Mouse (Mus musculus) stomach, embryonic 14.5 days (tissue): ENCODE data around the gene Gm20388. TPM values are rescaled to one million over a fixed set of nuclear protein-coding genes. Genes with fewer than 3 reads are reported as not detected.
A peak's percentile ranks its signal among the peaks of the same experiment; 100 is the strongest.

Source experiments
- ATAC-seq: fragments of 200-750 bp; cut with Nextera tagmentation; 2 replicates; pipeline ENCODE4 v1.8.0; 2017; ENCODE audit warnings: low read depth, moderate TSS enrichment; ENCODE audit not compliant: insufficient number of reproducible peaks, insufficient read depth, low FRiP score
- H3K27ac ChIP-seq: fragments of 300-500 bp; sonication (generic); 2 replicates; pipeline ENCODE4 v1.5.1; 2014; ENCODE audit warnings: mild to moderate bottlenecking, low read length, moderate library complexity, mixed read lengths
- H3K27me3 ChIP-seq: fragments of 300-500 bp; sonication (generic); 2 replicates; pipeline ENCODE4 v1.6.1; 2014; ENCODE audit warnings: low read length, control low read depth, mixed read lengths; ENCODE audit not compliant: control insufficient read depth, insufficient read depth
- H3K36me3 ChIP-seq: fragments of 300-500 bp; sonication (generic); 2 replicates; pipeline ENCODE4 v1.6.1; 2014; ENCODE audit warnings: mild to moderate bottlenecking, control low read depth, low read length, moderate library complexity, mixed read lengths; ENCODE audit not compliant: control insufficient read depth, insufficient read depth
- H3K4me1 ChIP-seq: fragments of 300-500 bp; sonication (generic); 2 replicates; pipeline ENCODE4 v1.6.1; 2014; ENCODE audit warnings: low read length, control low read depth, mixed read lengths; ENCODE audit not compliant: control insufficient read depth, insufficient read depth
- H3K4me2 ChIP-seq: fragments of 300-500 bp; sonication (generic); replicated peaks from 2 replicates; pipeline ENCODE4 v1.6.1; 2014; ENCODE audit warnings: low read depth, low read length, control low read depth
- H3K4me3 ChIP-seq: fragments of 300-500 bp; sonication (generic); 2 replicates; pipeline ENCODE4 v1.5.1; 2014; ENCODE audit warnings: low read depth, low read length, control low read depth
- H3K9ac ChIP-seq: fragments of 300-500 bp; sonication (generic); replicated peaks from 2 replicates; pipeline ENCODE4 v1.6.1; 2014; ENCODE audit warnings: low read depth, mild to moderate bottlenecking, control low read depth, low read length, moderate library complexity, mixed read lengths
- H3K9me3 ChIP-seq: fragments of 300-500 bp; sonication (generic); 2 replicates; pipeline ENCODE4 v1.6.1; 2016; ENCODE audit warnings: low read depth, low read length, control low read depth; ENCODE audit not compliant: control insufficient read depth
- WGBS: fragments of 180-500 bp; shearing (Covaris S2); extraction: QIAGEN DNeasy Blood & Tissue Kit; methylation state at CpG from one replicate; pipeline ENCODE4 v1.1.7; 2014; 5-methylcytosine and 5-hydroxymethylcytosine counted together
- polyA plus RNA-seq: library from polyadenylated mRNA; unstranded; fragments of >200 nt; fragmentation: Nextera tagmentation; extraction: Ambion mirVana; gene quantifications from 2 replicates; pipeline ENCODE4 v1.2.1, GENCODE M21; 2014

The Gm20388 gene
- polyA plus RNA-seq, 1 experiment from 2014 or later, result 11.4 TPM

DNA sequence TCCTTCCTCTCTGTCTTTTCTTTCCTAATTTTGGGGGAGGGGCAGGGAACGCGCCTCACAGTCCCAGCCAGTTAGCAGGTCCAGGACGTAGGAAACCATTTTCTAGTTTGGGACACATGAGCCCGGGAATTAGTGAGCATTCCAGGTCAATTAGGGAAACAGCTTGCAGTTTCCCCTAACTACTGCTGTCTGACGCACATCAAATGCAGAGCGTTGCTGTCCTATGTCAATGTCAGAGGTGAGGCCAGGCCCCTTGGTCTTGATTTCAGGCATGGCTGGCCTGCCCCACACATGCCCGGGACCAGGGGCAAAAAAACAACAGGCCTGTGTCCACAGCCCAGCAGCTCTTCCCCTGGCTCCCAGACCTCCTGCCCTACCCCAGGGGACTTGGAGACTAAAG lies 1259.5 kb downstream of the Gm20388 start:
- H3K9ac ChIP-seq, result no peak overlapping the region
- H3K4me1 ChIP-seq, result peaks cover 15% of the 10 kb centered on the region
- ATAC-seq, result no peak
- H3K27ac ChIP-seq, result no peak overlapping the region
- H3K4me2 ChIP-seq, result no peak overlapping the region
- H3K36me3 ChIP-seq, result no peaks in the 10 kb centered on the region
- H3K27me3 ChIP-seq, result no peaks in the 10 kb centered on the region
- no peaks in the 10 kb centered on the region for H3K9me3 ChIP-seq
- WGBS, result 34% methylated on average over 7 of the region's 7 CpGs
- H3K4me3 ChIP-seq, result no peak overlapping the region

DNA sequence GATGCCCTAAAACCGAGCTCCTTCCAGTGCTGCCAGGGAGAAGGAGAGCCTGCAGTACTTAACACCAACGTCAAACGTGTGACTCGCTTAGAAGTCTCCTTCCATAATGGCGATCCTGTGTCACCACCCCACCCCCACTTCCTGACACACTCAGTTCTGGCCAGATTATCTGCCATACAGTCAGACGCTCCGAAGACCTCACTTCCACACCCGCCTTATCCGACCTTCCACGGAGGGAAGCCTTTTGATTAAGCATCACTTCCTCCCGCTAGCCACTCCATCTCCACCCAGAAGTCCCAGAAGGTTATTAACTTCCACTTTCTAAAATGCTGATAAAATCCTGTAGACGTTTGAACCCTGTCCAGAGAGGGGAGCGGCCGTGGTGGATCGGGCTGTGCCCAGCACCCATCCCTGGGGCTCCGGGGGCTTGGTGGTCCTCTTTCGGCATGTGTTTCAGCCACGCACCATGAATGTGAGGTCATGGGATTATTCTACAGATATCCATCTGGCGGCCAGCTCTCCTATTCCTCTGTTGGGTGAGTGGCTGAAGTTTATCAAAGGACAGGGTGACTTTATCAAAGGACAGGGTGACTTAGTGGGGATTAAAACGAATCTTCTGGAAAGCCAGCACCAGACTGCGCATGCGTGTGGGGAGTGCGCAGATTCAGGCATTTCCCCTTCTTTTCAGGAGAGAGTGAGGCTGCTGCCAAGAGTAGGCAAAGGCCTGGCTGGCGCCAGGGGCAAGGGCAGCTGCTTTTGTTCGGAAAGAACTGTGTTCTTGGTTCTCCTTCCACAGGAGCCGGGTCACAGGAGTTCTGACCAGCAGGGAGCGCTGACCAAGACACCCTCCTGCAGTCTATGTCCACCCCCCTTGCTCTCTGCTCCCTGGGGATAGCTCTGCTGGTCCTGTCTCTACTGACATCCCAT lies 1260.2 kb downstream of the Gm20388 start:
- no peak overlapping the region for H3K4me3 ChIP-seq
- H3K27me3 ChIP-seq, result no peaks in the 10 kb centered on the region
- no peak for ATAC-seq
- H3K4me2 ChIP-seq, result no peak overlapping the region
- 52% methylated on average over 27 of the region's 27 CpGs for WGBS
- H3K4me1 ChIP-seq, result peaks cover 21% of the 10 kb centered on the region
- no peaks in the 10 kb centered on the region for H3K36me3 ChIP-seq
- no peaks in the 10 kb centered on the region for H3K9me3 ChIP-seq
- no peak overlapping the region for H3K9ac ChIP-seq
- no peak overlapping the region for H3K27ac ChIP-seq

DNA sequence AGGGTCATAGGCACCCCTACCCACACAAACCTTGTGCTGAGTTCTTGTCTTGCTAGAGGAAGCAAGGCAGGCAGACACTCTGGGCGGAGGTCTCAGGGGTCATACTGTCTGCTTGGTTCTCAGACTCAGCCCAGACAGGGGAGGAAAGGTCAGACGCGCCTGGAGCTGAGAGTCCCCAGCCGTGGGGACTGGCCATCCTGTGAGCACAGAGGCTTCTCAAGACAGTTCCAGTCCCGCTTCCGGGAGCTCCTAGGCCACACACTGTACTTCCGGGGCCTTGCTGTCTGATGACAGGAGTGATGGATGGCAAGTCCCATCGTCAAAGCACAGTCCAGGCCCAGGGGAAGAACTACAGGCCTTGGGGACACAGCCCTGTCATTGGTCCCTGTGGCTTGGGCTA lies 1261.9 kb downstream of the Gm20388 start:
- no peak overlapping the region for H3K4me2 ChIP-seq
- no peaks in the 10 kb centered on the region for H3K36me3 ChIP-seq
- peaks cover 21% of the 10 kb centered on the region for H3K4me1 ChIP-seq
- no peak for ATAC-seq
- no peaks in the 10 kb centered on the region for H3K9me3 ChIP-seq
- H3K27me3 ChIP-seq, result no peaks in the 10 kb centered on the region
- 52% methylated on average over 8 of the region's 8 CpGs for WGBS
- H3K27ac ChIP-seq, result no peak overlapping the region
- H3K9ac ChIP-seq, result no peak overlapping the region
- H3K4me3 ChIP-seq, result no peak overlapping the region

DNA sequence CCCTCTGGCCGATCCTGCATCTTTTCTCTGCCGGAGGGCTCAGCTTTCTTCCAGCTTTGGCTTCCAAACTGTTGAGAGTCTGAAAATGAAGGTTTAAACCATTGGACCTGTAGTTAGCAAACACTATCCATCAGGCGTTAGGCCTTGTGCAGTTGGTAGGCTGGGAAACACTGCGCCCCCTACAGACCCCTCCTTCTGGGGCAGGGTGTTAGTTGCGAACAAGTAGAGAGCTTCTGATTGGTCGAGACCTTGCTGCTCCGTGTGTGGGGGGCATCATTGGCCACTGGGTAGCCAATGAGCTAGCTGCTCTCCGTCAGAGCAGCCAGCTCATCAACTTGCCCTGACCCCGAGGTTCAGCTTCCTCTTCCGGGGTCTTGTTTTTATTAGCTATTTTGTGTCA lies 1263.5 kb downstream of the Gm20388 start:
- H3K4me2 ChIP-seq, result no peak overlapping the region

DNA sequence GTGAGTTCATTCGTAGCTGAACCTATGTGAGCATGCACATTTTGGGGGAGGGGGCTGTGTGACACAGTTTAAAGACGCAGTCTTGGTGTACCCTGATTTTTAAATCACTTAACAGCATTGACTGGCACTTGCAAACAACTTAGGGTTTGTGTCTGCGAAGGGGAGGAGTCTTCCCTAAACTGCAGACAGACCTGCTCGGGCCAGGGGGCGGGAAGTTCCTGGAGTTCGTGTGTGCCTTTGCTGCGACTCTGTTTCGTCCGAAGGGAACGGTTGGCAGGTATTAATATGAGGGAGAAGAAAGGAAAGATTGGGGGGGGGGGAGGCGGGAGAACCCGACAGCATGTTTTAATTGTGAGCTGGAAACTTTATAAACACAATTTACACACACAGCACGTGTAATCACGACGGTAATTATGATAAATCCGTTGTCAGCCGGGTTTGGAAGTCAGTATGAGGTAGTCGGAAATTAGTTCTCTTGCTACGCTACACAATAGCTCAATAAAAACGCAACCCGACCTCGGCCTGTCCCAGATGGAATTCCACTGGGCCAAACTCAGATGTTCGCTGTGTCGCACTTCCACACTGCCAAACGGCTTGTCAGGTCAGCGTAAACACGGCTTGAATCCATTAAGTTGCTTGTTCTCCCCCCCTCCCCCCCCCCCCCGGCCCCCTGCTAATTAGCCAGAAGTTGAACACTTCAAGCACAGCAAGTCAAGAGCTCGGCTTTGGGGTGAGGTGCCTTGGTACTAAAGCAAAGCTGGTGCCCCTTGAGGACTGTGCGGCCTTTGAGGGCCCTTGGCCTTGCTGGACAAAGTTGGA lies 1264.3 kb downstream of the Gm20388 start:
- H3K27me3 ChIP-seq, result no peaks in the 10 kb centered on the region
- WGBS, result 20% methylated on average over 29 of the region's 30 CpGs
- H3K4me3 ChIP-seq, result no peak overlapping the region; the same call in 1 of the 2 replicates
- H3K4me1 ChIP-seq, result peaks cover 21% of the 10 kb centered on the region
- H3K4me2 ChIP-seq, result peak overlapping the region; percentile 23
- no peaks in the 10 kb centered on the region for H3K36me3 ChIP-seq
- H3K9me3 ChIP-seq, result no peaks in the 10 kb centered on the region
- H3K9ac ChIP-seq, result no peak overlapping the region
- peak overlapping the region; percentile 39; the same call in 1 of the 2 replicates for H3K27ac ChIP-seq
- no peak for ATAC-seq

More for the DNA sequence above, 1263.5 kb downstream of the Gm20388 start:
- WGBS, result 65% methylated on average over 10 of the region's 10 CpGs
- Histone ChIP-seq H3K27ac (no peak overlapping the region), H3K4me1 (peaks cover 21% of the 10 kb centered on the region), H3K9me3 (no peaks in the 10 kb centered on the region), H3K27me3 (no peaks in the 10 kb centered on the region), H3K4me3 (no peak overlapping the region), H3K36me3 (no peaks in the 10 kb centered on the region), H3K9ac (no peak overlapping the region)
- no peak for ATAC-seq

DNA sequence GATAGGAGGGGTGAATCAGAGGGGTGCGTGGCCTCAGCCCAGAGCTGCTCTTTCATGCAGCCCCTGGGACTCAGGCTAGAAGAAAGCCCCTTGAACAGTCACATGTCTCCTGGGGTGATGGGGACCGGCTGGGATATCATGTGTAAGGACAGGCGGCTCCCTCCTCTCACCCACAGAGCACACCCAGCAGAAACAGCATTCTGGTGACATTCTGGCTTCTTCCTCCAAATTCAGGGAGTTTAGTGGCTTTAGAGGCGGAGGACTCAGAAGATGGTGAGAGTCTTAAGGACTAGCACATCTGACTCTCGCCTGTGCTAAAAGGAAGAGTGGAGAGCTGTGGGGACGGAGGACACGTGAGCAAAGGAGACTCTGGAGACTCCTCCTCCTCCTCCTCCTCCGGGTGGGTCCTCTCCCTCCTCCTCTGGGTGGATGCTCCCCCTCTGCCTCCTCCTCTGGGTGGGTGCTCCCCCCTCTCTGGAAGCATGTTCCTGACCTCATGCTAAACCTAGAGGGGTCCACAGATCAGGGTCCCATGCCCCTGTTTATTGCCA lies 1265.0 kb downstream of the Gm20388 start:
- Histone ChIP-seq H3K27ac (peak overlapping the region; percentile 39; the same call in 1 of the 2 replicates), H3K4me1 (peaks cover 19% of the 10 kb centered on the region), H3K27me3 (no peaks in the 10 kb centered on the region), H3K36me3 (no peaks in the 10 kb centered on the region), H3K9me3 (no peaks in the 10 kb centered on the region), H3K4me2 (no peak overlapping the region), H3K4me3 (no peak overlapping the region), H3K9ac (no peak overlapping the region)
- peak; percentile 40 for ATAC-seq
- 61% methylated on average over 8 of the region's 8 CpGs for WGBS

DNA sequence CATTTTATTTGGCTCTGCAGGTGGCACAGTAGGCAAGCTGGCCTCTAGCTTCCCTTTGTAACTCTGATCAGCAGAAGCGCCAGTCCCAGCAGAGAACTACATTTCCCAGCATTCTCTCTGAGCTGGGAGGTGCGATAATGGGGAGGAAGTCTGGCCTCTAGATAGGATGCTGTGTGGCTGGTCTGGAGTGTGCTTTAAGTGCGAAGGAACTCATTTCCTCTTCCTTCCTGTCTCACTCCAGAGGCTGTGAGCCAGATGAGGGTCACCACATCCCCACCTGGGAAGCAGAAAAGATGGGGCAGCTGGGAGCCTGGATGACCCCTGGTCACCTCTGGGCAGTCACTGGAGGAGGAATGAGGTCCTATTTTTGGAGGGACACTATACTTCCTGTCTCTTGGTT lies 1265.7 kb downstream of the Gm20388 start:
- 36% methylated on average over 3 of the region's 3 CpGs for WGBS
- Histone ChIP-seq H3K4me2 (no peak overlapping the region), H3K27me3 (no peaks in the 10 kb centered on the region), H3K4me3 (no peak overlapping the region), H3K36me3 (no peaks in the 10 kb centered on the region), H3K27ac (no peak overlapping the region), H3K9ac (no peak overlapping the region), H3K4me1 (peaks cover 23% of the 10 kb centered on the region), H3K9me3 (no peaks in the 10 kb centered on the region)
- no peak for ATAC-seq
